Mouse (Mus musculus) frontal cortex, adult (tissue): Measurements from ENCODE around the gene Acot12.
"Not testable (repeated sequence)": the region's sequence is repeated elsewhere in the genome, so short reads cannot be mapped to it uniquely, and the experiment has no call there.

Source experiments
- ATAC-seq: cut with Nextera tagmentation; 2 replicates; pipeline ENCODE4 v1.9.2; 2017; ENCODE audit warnings: mild to moderate bottlenecking, moderate library complexity, mixed read lengths; ENCODE audit not compliant: low TSS enrichment

Acot12 gene

GRCm38 (mm10) chr13:91760302-91761050 is 19.2 kb downstream of the Acot12 start:
- ATAC-seq = no peak

GRCm38 (mm10) chr13:91761654-91762445 is 20.5 kb downstream of the Acot12 start:
- ATAC-seq = no peak

- not testable (repeated sequence) for ATAC-seq
Observed at GRCm38 (mm10) chr13:91763654-91764053, 22.3 kb downstream of the Acot12 start.

GRCm38 (mm10) chr13:91765627-91766026 is 24.3 kb downstream of the Acot12 start:
- ATAC-seq = no peak

GRCm38 (mm10) chr13:91768683-91769651 is 27.7 kb downstream of the Acot12 start:
- ATAC-seq = no peak

- no peak for ATAC-seq
Observed at GRCm38 (mm10) chr13:91778092-91778491, 36.8 kb downstream of the Acot12 start.

GRCm38 (mm10) chr13:91779892-91780291 is 38.6 kb downstream of the Acot12 start:
- ATAC-seq = peak; percentile 52; the same call in 1 of the 2 replicates

GRCm38 (mm10) chr13:91792035-91792434 is 50.7 kb downstream of the Acot12 start:
- ATAC-seq = no peak

- ATAC-seq = no peak
Observed at GRCm38 (mm10) chr13:91794926-91795436, 53.7 kb downstream of the Acot12 start.

GRCm38 (mm10) chr13:91795593-91795992 is 54.3 kb downstream of the Acot12 start:
- no peak for ATAC-seq

GRCm38 (mm10) chr13:91796003-91796402 is 54.7 kb downstream of the Acot12 start:
- ATAC-seq = no peak

GRCm38 (mm10) chr13:91796916-91797315 is 55.6 kb downstream of the Acot12 start:
- ATAC-seq = no peak

GRCm38 (mm10) chr13:91797442-91797841 is 56.1 kb downstream of the Acot12 start:
- ATAC-seq = peak; percentile 56

- no peak for ATAC-seq
Observed at GRCm38 (mm10) chr13:91801726-91802125, 60.4 kb downstream of the Acot12 start.

GRCm38 (mm10) chr13:91807155-91807839 is 66.0 kb downstream of the Acot12 start, which contains the start of gene Zcchc9:
Gene Zcchc9 (minus strand): TSS chr13:91807705.
- ATAC-seq = peak; percentile 98

- ATAC-seq = peak; percentile 11
Observed at GRCm38 (mm10) chr13:91807874-91808575, 66.7 kb downstream of the Acot12 start.

- ATAC-seq = no peak
Observed at GRCm38 (mm10) chr13:91809476-91809875, 68.2 kb downstream of the Acot12 start.

- ATAC-seq = no peak
Observed at GRCm38 (mm10) chr13:91814670-91815069, 73.4 kb downstream of the Acot12 start.

- peak; percentile 47; the same call in 1 of the 2 replicates for ATAC-seq
Observed at GRCm38 (mm10) chr13:91823735-91824134, 82.4 kb downstream of the Acot12 start.
